ENCODE assay signal across 8 mouse cellular contexts in genomic region chr16:57231089-57231936, GRCm38 (mm10). TPM values are rescaled to one million over a fixed set of nuclear protein-coding genes. Genes with fewer than 3 reads are reported as not detected.
A peak's percentile ranks its signal among the peaks of the same experiment; 100 is the strongest.
DNase-seq lines count a peak whose midpoint lies in the region; ATAC-seq lines count a peak whose summit lies in the region.

Gene Tbc1d23, minus strand, starts transcription at chr16:57231504.

- H3K4me3 ChIP-seq in hindbrain, embryonic 14.5 days (replicated peaks; ENCODE audit: low read length), result peak within 1 kb of the TSS; percentile 81

- peak within 1 kb of the TSS; percentile 63 for H3K4me2 ChIP-seq in hindbrain, embryonic 14.5 days (replicated peaks)

- peak; percentile 100 for DNase-seq in R1 (ENCODE audit: low read depth, low spot score)
- peak; percentile 97 to 98 for DNase-seq in cerebellum, postnatal 25 days
- peak; percentile 91 to 92 for DNase-seq in frontal cortex, postnatal 25 days (ENCODE audit: low spot score in 2 of 2)
- peak; percentile 97 for DNase-seq in hindbrain, embryonic 14.5 days (ENCODE audit: low spot score)
- DNase-seq in layer of hippocampus, postnatal 36 days, result peak; percentile 96 to 97
- peak; percentile 99 for DNase-seq in lung, postnatal 36 days
- DNase-seq in retina, postnatal 1 day, result peak; percentile 99
- DNase-seq in urinary bladder, adult 18-20 months (ENCODE audit: low spot score in 2 of 2), result peak; percentile 90 to 95

- H3K36me3 ChIP-seq in hindbrain, embryonic 14.5 days (replicated peaks; ENCODE audit: control insufficient read depth, insufficient read depth), result no peaks in the 10 kb centered on the region

- H3K9me3 ChIP-seq in hindbrain, embryonic 14.5 days (ENCODE audit: control insufficient read depth, low read length), result no peaks in the 10 kb centered on the region

- H3K27me3 ChIP-seq in hindbrain, embryonic 14.5 days (ENCODE audit: control insufficient read depth, insufficient read depth, low read length), result no peaks in the 10 kb centered on the region

- peak; percentile 99 for ATAC-seq in hindbrain, embryonic 14.5 days (ENCODE audit: low FRiP score)

- H3K4me1 ChIP-seq in hindbrain, embryonic 14.5 days (replicated peaks; ENCODE audit: control insufficient read depth, insufficient read depth, low read length), result peaks cover 9% of the 10 kb centered on the region

- H3K9ac ChIP-seq in hindbrain, embryonic 14.5 days, result peak within 1 kb of the TSS; percentile 88

- under 1% methylated on average over 42 of the region's 42 CpGs for WGBS in hindbrain, embryonic 14.5 days

- H3K27ac ChIP-seq in hindbrain, embryonic 14.5 days, result peak within 1 kb of the TSS; percentile 81

RNA-seq across cellular contexts. Expression of gene Tbc1d23, which starts in this region (rescaled TPM):
- 39.8 and 41.4 TPM in 2 replicates for polyA plus RNA-seq in hindbrain, embryonic 14.5 days (2014; fragmentation: Nextera tagmentation; extraction: Ambion mirVana)
- 10 to 100 TPM; 43.6 to 52.4 TPM for total RNA-seq in layer of hippocampus, postnatal 36 days (2021)

Comparison
In these comparisons a context has a peak if more than half of its experiments do, and no peak if none do; other contexts are left out.
1. Peak in every context shown above with its lines: DNase-seq, ATAC-seq, H3K4me3 ChIP-seq and H3K27ac ChIP-seq.